Mouse (Mus musculus) CD4-positive, CD25-positive, alpha-beta regulatory T cell, adult 4 months (primary cell): Measurements from ENCODE around the gene Map4k5. TPM values are rescaled to one million over a fixed set of nuclear protein-coding genes. Genes with fewer than 3 reads are reported as not detected.

Source experiments
- ATAC-seq: one replicate; pipeline ENCODE4 v1.8.0; 2017
- polyA plus RNA-seq, 2 experiments: library from polyadenylated mRNA; unstranded; fragments of 100-300 nt; shearing (Covaris generic); gene quantifications; one replicate each; pipeline ENCODE4 v1.2.1; 2017

Map4k5 gene
- polyA plus RNA-seq, 2 experiments from 2014 or later = 3.1 to 4.6 TPM

GRCm38 (mm10) chr12:69838376-69838775 is 54.6 kb downstream of the Map4k5 start:
- peak; percentile 92 for ATAC-seq

DNA sequence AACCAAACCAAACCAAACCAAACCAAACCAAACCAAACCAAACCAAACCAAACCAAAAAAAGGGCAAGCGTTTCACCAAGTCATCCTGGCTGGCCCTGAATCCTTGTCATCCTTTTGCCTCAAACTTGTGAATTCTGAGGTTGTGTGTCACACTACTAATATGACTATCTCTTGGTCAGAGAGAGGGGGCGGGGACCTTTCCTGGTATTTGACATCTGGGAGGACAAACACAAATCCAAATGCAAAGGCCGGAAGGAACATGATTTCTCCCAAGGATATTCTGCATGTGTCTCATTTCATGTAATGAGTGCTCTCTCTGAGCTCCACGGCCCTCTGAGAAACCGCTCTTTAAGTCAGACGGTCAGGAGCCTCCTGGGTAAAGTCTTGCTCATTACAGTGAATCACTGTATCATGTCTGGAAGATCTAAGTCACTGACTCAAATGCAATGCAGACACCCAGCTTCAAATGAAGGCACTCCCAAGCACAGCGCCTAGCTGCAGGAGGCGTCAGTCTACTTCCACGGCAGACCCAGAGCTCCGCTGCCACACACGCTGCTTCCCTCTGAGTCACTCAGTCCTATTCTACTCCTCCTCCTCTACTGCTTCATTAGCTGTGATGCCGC is 58.9 kb downstream of the Map4k5 start:
- ATAC-seq = no peak

DNA sequence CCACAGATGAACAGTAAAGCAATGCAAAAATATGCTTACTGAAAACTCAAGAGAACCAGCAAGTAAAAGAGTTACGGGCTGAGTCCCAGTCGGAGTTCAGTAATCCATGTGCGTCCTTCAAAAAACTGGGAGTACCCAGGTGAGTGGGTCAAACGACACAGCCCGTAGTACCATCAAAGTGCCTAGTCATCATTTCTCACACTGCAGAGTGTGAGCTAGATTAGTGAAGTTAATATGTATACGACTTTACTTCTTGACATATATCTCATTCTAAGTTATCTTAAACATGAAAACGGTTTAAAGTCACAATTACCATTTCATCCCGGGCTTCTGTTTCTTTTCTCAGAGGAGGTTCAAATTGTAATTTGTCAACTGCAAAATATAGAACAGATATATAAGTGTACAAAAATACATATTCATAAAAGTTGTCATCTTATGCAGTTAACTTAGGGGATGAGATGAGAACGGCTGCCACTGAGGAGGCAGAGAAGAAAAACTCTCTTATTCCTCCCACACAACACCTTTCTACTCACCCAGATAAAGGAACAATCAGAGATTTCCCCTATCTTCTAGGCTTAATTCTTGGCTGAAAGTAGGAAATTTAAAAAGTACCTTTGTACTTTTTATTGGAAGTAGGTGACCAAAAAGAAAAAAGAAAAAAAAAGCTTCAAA is 61.6 kb downstream of the Map4k5 start:
- ATAC-seq = no peak

DNA sequence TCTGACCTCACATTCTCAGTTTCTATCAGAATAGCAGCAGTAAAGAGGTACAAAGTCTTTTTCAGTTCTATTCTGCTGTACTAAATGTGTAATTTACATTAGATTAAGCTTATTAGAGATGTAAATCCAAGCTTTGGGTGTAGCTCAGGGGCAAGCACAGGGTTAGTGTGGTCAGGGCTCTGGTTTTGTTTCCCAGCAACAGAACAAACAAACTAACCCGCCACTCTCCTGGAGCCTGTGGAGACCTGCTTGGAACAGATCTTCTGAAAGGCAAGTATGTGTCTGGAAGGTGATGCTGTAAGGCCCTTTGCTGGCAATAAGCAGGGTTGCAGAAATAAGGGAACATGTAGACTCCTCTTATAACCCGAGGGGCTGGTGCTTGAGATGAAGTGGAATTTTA is 64.8 kb downstream of the Map4k5 start:
- ATAC-seq = no peak

DNA sequence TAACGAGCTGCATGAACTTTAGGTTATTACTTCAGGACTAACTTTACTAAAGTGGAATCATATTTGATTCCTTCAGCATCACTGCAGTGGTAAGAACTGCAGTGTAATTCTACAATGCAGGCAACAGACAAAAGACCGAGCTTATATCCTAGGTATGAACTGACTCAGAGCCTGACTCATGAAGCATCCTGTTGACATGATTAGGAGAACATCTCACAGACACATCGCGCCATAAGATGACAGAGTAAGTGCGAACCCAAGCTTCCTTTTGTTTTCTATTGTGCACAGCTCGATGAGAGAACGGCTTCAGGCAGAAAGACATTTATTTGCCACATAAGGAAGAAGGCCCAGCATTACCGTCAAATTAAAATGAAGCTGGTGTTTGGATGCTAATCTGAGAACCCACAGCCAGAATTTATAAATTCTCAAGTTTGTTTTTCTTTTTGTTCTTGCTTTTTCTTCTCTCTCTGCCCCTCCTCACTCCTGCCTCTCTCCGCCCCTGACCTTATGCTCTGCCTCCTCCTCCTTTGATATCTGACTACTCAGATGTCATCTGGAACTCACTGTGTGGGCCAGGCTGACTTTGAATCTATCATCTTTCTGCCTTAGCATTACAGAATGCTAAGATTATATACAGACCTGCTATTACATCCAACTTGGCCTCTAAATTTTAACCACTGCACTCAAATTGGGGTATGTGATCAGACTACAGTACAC is 68.0 kb downstream of the Map4k5 start:
- peak; percentile 93 for ATAC-seq

DNA sequence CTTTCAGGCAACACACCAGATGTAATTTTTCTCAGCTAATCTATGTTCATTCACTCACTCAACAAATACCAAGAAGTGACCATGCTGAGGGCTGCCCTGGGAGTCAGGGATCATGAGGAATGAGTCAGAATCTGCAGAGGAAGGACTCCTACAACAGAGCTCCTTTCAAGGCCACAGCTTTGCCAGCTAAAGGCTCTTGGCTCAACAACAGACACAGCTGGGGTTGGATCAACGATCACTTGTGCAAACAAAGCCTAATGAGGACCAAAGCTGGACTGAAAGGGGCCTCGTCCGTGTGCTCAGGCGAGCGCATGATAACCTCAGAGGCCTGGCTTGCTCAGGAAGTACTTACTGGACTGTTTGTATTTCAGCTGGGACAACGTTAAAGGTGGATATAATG is 78.7 kb downstream of the Map4k5 start:
- no peak for ATAC-seq

DNA sequence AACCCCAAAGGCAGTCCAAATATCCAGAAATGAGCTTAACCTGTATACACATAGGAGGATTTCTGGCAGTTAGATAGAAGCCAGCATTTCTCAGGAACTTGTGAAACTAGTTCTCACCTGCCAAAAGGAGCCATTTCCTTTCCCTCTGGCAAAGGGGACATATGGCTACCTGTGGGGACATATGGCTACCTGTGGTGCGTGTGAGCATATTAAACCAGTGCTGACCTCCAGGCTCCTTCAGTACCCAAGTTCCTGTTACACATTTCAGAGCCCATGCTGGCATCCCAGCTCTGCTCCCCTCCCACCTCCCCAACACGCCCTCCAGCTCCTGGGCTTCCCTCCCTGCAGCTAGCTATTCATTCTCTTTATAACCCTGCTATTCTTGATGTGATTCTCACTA is 79.4 kb downstream of the Map4k5 start:
- ATAC-seq = no peak

DNA sequence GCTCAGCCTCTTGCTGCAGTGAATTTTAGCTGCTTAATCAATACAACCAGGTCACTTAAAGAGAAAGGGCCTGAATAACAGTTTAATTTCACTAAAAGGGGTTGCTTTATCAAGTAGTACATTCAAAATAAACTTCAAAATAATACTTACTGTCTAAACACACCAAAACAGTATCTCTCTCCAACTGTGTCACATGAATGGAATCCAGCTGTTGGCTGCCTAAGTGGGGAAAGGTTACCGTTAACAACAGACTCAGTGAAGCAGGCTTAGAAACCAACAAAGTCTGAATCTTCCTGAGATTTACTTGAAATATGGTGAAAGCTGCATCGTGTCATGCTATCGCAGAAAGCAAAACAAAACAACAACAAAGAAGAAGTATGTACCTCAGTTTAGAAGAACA is 80.0 kb downstream of the Map4k5 start:
- ATAC-seq = no peak

- no peak for ATAC-seq
These were observed 81.0 kb downstream of the Map4k5 start for GRCm38 (mm10) chr12:69811976-69812375.

DNA sequence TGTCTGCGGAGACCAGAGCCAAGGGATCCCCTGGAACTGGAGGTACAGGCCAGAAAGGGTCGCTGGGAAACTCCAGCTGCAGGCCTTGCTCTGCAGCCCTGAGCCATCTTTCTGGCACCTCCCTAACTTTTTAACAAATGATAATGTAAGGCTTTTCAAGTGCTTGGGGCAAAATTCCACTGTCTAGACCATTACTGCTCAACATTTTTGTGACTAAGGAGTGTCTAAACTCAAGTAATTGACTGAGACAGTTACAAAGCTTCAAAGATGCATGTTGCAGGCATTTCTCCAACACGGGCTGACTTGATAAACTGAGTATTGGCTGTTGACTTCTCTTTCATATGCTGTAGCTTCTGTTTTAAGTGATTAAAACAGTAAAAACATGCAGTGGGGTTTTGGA is 83.6 kb downstream of the Map4k5 start:
- ATAC-seq = no peak

DNA sequence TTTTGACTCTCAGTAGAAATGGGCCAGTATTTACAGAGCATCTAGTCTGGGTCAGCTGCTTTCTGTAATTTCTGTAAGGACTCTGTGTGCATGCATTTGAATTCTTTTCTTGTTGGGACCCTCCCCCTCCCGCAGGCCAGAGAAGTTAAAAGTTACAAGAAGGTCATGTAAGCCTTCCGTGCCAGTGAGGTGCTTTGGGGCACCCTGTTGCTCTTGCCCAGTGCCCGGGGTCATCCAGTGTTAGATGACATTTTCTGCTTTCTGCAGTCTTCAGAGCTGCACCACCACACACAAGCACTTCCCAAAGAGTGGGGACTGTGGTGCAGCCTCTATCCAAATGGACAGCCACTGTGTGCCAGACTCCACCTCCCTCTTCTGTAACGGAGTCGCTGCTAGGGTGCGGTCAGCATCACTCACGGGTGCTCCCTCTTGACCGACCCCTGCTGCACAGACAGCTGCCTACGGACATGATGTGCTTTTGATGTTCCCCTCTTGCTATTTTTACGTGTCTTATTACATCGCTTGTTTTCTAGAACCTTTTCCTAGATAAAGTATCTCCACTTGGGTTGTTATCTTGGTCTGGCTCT is 85.5 kb downstream of the Map4k5 start:
- ATAC-seq = no peak

- no peak for ATAC-seq
These were observed 87.9 kb downstream of the Map4k5 start for GRCm38 (mm10) chr12:69805148-69805547.

- ATAC-seq = no peak
These were observed 88.5 kb downstream of the Map4k5 start for GRCm38 (mm10) chr12:69804393-69805070.

DNA sequence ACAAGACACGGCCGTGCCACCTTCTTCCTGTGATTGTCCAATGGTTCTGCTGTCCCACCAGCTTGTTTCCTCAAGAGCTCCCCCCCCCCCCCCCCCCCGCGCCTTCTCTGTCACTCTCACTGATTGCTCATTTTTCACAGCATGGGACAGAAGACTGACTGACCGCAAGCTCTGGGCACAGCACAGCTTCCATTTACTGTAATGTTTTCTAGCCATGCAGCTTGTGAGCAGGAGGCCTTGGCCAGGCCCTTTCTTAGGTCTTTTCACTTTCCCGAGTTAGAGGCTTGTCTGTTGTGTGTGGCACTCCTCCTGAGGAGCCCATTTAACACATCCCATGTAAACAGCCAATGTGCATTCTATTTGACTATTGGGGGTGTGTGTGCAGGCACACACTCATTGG is 89.8 kb downstream of the Map4k5 start:
- ATAC-seq = no peak

GRCm38 (mm10) chr12:69800586-69800985 is 92.4 kb downstream of the Map4k5 start:
- no peak for ATAC-seq

- ATAC-seq = no peak
These were observed 96.7 kb downstream of the Map4k5 start for GRCm38 (mm10) chr12:69796311-69796710.

DNA sequence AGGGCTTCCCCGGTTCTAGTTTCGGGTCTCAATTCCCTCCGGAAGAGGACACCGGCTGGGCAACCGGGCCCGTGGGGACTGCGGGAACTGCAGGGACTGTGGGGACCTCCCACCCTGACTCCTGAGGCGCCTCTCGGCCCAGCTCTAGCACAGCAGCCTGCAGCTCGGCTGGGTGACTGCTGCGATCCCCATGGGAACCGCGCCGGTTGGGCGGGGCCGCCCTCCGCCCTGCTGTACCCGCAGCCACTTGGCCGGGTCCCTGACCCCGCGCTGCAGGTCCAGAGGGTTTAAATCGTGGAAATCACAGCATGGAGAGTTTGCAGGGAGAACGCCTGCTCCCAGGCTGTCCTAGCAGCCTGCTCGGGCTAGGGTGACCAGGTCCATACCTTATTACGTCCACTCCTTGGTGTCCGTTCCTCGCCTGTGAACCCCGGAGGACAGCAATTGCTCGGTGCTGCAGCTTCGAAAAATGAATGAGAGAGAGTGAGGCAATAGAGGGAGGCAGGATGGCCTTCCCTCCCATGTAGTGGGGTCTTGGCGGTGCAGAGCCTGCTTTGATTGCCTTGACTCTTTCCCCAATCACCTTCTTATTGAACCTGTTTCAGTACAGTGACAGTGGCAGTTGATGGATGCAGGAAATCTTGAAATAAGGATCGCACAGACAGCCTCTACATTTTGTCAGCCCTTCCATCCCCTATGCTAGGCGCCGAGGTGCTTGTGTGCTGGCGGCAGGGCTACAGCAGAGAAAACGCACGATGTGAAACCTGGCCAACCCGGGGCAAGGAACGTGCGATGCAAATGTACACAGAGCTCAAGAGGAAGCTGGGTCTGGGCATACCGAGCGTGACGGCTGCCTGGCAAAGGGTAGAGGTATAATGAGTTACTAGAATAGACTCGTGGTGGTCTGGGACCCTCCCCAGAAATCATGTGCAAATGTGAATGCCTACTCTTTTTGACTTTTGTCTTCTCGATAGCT is 102.2 kb downstream of the Map4k5 start, which contains the start of gene Cdkl1:
Gene Cdkl1 (minus strand): TSS at position 738 of the 976 bp plus-strand sequence.
- ATAC-seq = peak; percentile 79

GRCm38 (mm10) chr12:69789766-69790529 is 103.1 kb downstream of the Map4k5 start:
- ATAC-seq = no peak

GRCm38 (mm10) chr12:69788380-69788779 is 104.6 kb downstream of the Map4k5 start:
- ATAC-seq = no peak

DNA sequence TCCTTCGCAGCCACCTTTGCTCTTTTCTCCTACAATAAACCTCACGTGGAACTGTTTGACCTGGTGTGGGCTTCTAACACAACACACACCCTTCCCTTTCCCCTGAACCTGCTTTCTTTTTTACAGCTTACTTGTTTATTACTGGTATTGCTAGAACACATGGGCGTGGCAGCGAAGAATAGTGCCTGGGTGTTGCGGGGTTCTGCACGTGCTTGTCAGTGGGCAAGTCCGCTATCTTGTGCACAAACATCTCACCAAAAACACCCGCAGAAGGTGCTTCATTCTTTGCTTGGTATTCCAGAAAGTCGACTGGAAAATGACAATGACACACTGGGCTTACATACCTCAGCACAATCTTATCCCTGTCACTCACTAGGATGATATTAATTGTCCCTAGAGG is 107.5 kb downstream of the Map4k5 start:
- no peak for ATAC-seq
